Mouse (Mus musculus): ENCODE data around the gene Dennd5a.

- TF ChIP-seq BHLHE40 (IDR thresholded peaks at IDR 0.05; ENCODE audit: borderline replicate concordance, low read depth, low read length), result no peak
- TF ChIP-seq POLR2AphosphoS2 (IDR thresholded peaks at IDR 0.05; ENCODE audit: low read length), result no peak
- TF ChIP-seq CHD2 (IDR thresholded peaks at IDR 0.05; ENCODE audit: low read length), result no peak
- TF ChIP-seq CTCF (IDR thresholded peaks at IDR 0.05 in 2 of 3, conservative IDR thresholded peaks at IDR 0.05 in 1 of 3; ENCODE audit: control insufficient read depth in 1 of 3, insufficient read depth in 1 of 3, low read depth in 2 of 3, low read length in 3 of 3, poor library complexity in 1 of 3, severe bottlenecking in 1 of 3), result no peak
- no peak for TF ChIP-seq GABPA (IDR thresholded peaks at IDR 0.05; ENCODE audit: low read depth, low read length)
- peak in 1 of 2 experiments; percentile 65; a peak in 2 of 4 replicates for TF ChIP-seq EP300 (IDR thresholded peaks at IDR 0.05; ENCODE audit: low read depth in 1 of 2, low read length in 2 of 2)
- no peak for TF ChIP-seq TCF12 (IDR thresholded peaks at IDR 0.05; ENCODE audit: low read depth, low read length)
- TF ChIP-seq HCFC1 (IDR thresholded peaks at IDR 0.05; ENCODE audit: low read depth, low read length), result peak; percentile 19; the same call in 1 of the 2 replicates
- no peak for TF ChIP-seq POLR2A (IDR thresholded peaks at IDR 0.05; ENCODE audit: control insufficient read depth in 1 of 2, insufficient read depth in 1 of 2, low read depth in 1 of 2, low read length in 2 of 2, poor library complexity in 1 of 2)
- no peak for TF ChIP-seq NRF1 (IDR thresholded peaks at IDR 0.05; ENCODE audit: insufficient read depth, low read depth, low read length, poor library complexity, severe bottlenecking)
- no peak for TF ChIP-seq USF1 (IDR thresholded peaks at IDR 0.05; ENCODE audit: low read depth, low read length)
- TF ChIP-seq GATA1 (IDR thresholded peaks at IDR 0.05; ENCODE audit: low read depth, low read length), result no peak
These were observed 7.7 kb upstream of the Dennd5a start for GRCm38 (mm10) chr7:109967805-109968579.
